Mouse (Mus musculus) stomach, postnatal 0 days (tissue): Measurements from ENCODE around the gene Vmn1r45. TPM values are rescaled to one million over a fixed set of nuclear protein-coding genes. Genes with fewer than 3 reads are reported as not detected.

ENCODE experiments used
- ATAC-seq: fragments of 200-750 bp; cut with Nextera tagmentation; 2 replicates; pipeline ENCODE4 v1.8.0; 2017; ENCODE audit not compliant: low FRiP score, low TSS enrichment
- DNase-seq: peaks from one replicate; pipeline ENCODE4 v3.0.0-alpha.2; 2016; ENCODE audit warnings: low spot score
- H3K27ac ChIP-seq: fragments of 300-500 bp; sonication (generic); replicated peaks from 2 replicates; pipeline ENCODE4 v1.5.1; 2014; ENCODE audit warnings: mild to moderate bottlenecking, control low read depth
- H3K27me3 ChIP-seq: fragments of 300-500 bp; sonication (generic); 2 replicates; pipeline ENCODE4 v1.6.1; 2014; ENCODE audit warnings: low read length; ENCODE audit not compliant: control insufficient read depth, insufficient read depth
- H3K36me3 ChIP-seq: fragments of 300-500 bp; sonication (generic); 2 replicates; pipeline ENCODE4 v1.6.1; 2014; ENCODE audit warnings: low read length, mixed read lengths; ENCODE audit not compliant: control insufficient read depth, insufficient read depth
- H3K4me1 ChIP-seq: fragments of 300-500 bp; sonication (generic); replicated peaks from 2 replicates; pipeline ENCODE4 v1.6.1; 2014; ENCODE audit warnings: antibody characterized with exemption; ENCODE audit not compliant: control insufficient read depth, insufficient read depth
- H3K4me2 ChIP-seq: fragments of 300-500 bp; sonication (generic); replicated peaks from 2 replicates; pipeline ENCODE4 v1.6.1; 2014; ENCODE audit warnings: low read depth, mild to moderate bottlenecking, control low read depth, moderate library complexity
- H3K4me3 ChIP-seq: fragments of 300-500 bp; sonication (generic); 2 replicates; pipeline ENCODE4 v1.5.1; 2014; ENCODE audit warnings: low read depth, low read length, control low read depth
- H3K9ac ChIP-seq: fragments of 300-500 bp; sonication (generic); 2 replicates; pipeline ENCODE4 v1.6.1; 2014; ENCODE audit warnings: mild to moderate bottlenecking, low read length, control low read depth, mixed read lengths
- H3K9me3 ChIP-seq: fragments of 300-500 bp; sonication (generic); 2 replicates; pipeline ENCODE4 v1.6.1; 2016; ENCODE audit warnings: low read length; ENCODE audit not compliant: control insufficient read depth
- CTCF ChIP-seq: IDR thresholded peaks from 2 replicates; pipeline ENCODE4 v1.5.1; 2016; ENCODE audit warnings: antibody characterized with exemption, low read depth, mild to moderate bottlenecking, moderate library complexity
- EP300 ChIP-seq: optimal IDR thresholded peaks from 2 replicates; pipeline ENCODE3; 2016; ENCODE audit warnings: antibody characterized with exemption
- WGBS: fragments of 180-500 bp; shearing (Covaris S2); extraction: QIAGEN DNeasy Blood & Tissue Kit; methylation state at CpG from one replicate; pipeline ENCODE4 v1.1.7; 2014; 5-methylcytosine and 5-hydroxymethylcytosine counted together
- polyA plus RNA-seq: library from polyadenylated mRNA; unstranded; fragments of >200 nt; fragmentation: Nextera tagmentation; extraction: Ambion mirVana; gene quantifications from 2 replicates; pipeline ENCODE4 v1.2.1, GENCODE M21; 2015

Gene Vmn1r45
- polyA plus RNA-seq, 1 experiment from 2014 or later: not detected

- no peak for DNase-seq
- Histone ChIP-seq H3K27me3 (no peaks in the 10 kb centered on the region), H3K4me1 (no peaks in the 10 kb centered on the region), H3K9me3 (no peaks in the 10 kb centered on the region), H3K4me3 (no peak within 1 kb of the TSS), H3K4me2 (no peak within 1 kb of the TSS), H3K36me3 (no peaks in the 10 kb centered on the region), H3K27ac (no peak within 1 kb of the TSS), H3K9ac (no peak within 1 kb of the TSS)
- WGBS: 83% methylated on average over 1 of the region's 1 CpGs
- TF ChIP-seq EP300 (no peak), CTCF (no peak)
- ATAC-seq: no peak
Measured at GRCm38 (mm10) chr6:89883360-89883759, 57.0 kb downstream of the Vmn1r45 start, which contains the start of gene Vmn1r44. Gene Vmn1r44 (plus strand): TSS chr6:89883660.

Other genes with a start within 250 kb of the Vmn1r45 start
- not detected in 2 replicates for gene Vmn1r40, start 233.1 kb downstream of the Vmn1r45 start, polyA plus RNA-seq
- not detected in 2 replicates for gene Vmn1r41, start 199.8 kb downstream of the Vmn1r45 start, polyA plus RNA-seq
- gene Vmn1r42, start 64.2 kb downstream of the Vmn1r45 start, polyA plus RNA-seq: not detected in 2 replicates
- gene Vmn1r43, start 64.2 kb downstream of the Vmn1r45 start, polyA plus RNA-seq: 0.11 and 0.12 TPM in 2 replicates
- gene Vmn1r44, start 56.9 kb downstream of the Vmn1r45 start, polyA plus RNA-seq: not detected in 2 replicates
- gene Vmn1r46, start 28.7 kb upstream of the Vmn1r45 start, polyA plus RNA-seq: 0.01 TPM in 1 of 2 replicates, not detected in the other
- not detected in 2 replicates for gene Vmn1r47, start 75.5 kb upstream of the Vmn1r45 start, polyA plus RNA-seq
- not detected in 2 replicates for gene Vmn1r48, start 96.2 kb upstream of the Vmn1r45 start, polyA plus RNA-seq
- 0.04 TPM in 1 of 2 replicates, not detected in the other for gene Vmn1r49, start 137.9 kb upstream of the Vmn1r45 start, polyA plus RNA-seq
- gene Vmn1r50, start 160.8 kb upstream of the Vmn1r45 start, polyA plus RNA-seq: not detected in 2 replicates
- not detected in 2 replicates for gene Vmn1r51, start 182.0 kb upstream of the Vmn1r45 start, polyA plus RNA-seq
- not detected in 2 replicates for gene Vmn1r52, start 234.2 kb upstream of the Vmn1r45 start, polyA plus RNA-seq